Mouse (Mus musculus) small intestine, adult 2 months (tissue): ENCODE measurements around the gene Prm1. TPM values are rescaled to one million over a fixed set of nuclear protein-coding genes. Genes with fewer than 3 reads are reported as not detected.

Experiments used
- H3K27ac ChIP-seq: fragments of 200-500 bp; 2 replicates; pipeline ENCODE4 v1.5.1; 2012; ENCODE audit warnings: low read depth, low read length, control low read depth, inconsistent platforms; ENCODE audit not compliant: insufficient read depth
- H3K27me3 ChIP-seq: fragments of 200-500 bp; 2 replicates; pipeline ENCODE4 v1.6.1; 2012; ENCODE audit warnings: mild to moderate bottlenecking, moderate library complexity, low read length, inconsistent platforms; ENCODE audit not compliant: control insufficient read depth, insufficient read depth
- H3K36me3 ChIP-seq: fragments of 200-500 bp; 2 replicates; pipeline ENCODE4 v1.6.1; 2012; ENCODE audit warnings: mild to moderate bottlenecking, low read length, control low read depth, inconsistent platforms; ENCODE audit not compliant: control insufficient read depth, insufficient read depth
- H3K4me1 ChIP-seq: fragments of 200-500 bp; 2 replicates; pipeline ENCODE4 v1.6.1; 2012; ENCODE audit warnings: low read length, inconsistent platforms, mixed read lengths; ENCODE audit not compliant: control insufficient read depth, insufficient read depth, insufficient read length
- H3K4me3 ChIP-seq: fragments of 200-500 bp; 2 replicates; pipeline ENCODE4 v1.5.1; 2012; ENCODE audit warnings: low read depth, mild to moderate bottlenecking, control low read depth, inconsistent platforms, low read length, moderate library complexity
- CTCF ChIP-seq: fragments of 200-500 bp; IDR thresholded peaks from 2 replicates; pipeline ENCODE4 v1.5.1; 2012; ENCODE audit warnings: low read depth, mild to moderate bottlenecking, control low read depth, inconsistent platforms, low read length, moderate library complexity, mixed read lengths; ENCODE audit not compliant: insufficient replicate concordance, insufficient read length; ENCODE audit errors: extremely low read depth
- POLR2A ChIP-seq: fragments of 200-500 bp; IDR thresholded peaks from 2 replicates; pipeline ENCODE4 v1.6.1; 2012; ENCODE audit warnings: low read depth, mild to moderate bottlenecking, control low read depth, inconsistent platforms, low read length, moderate library complexity
- WGBS: fragments of 180-500 bp; shearing (Covaris S2); methylation state at CpG from one replicate; pipeline ENCODE4 v1.1.7; 2018; 5-methylcytosine and 5-hydroxymethylcytosine counted together
- polyA plus RNA-seq: library from polyadenylated mRNA; depleted of rRNA; stranded (reverse); fragments of >200 nt; gene quantifications from 2 replicates; pipeline ENCODE4 v1.2.3, GENCODE M21; 2012

Gene Prm1
- polyA plus RNA-seq, 1 experiment: not detected

- Histone ChIP-seq H3K36me3 (no peaks in the 10 kb centered on the region), H3K27me3 (no peaks in the 10 kb centered on the region), H3K4me1 (peaks cover 4% of the 10 kb centered on the region; the same call in 1 of the 2 replicates), H3K4me3 (peak overlapping the region; percentile 41), H3K27ac (no peak overlapping the region)
- 57% methylated on average over 18 of the region's 18 CpGs for WGBS
- no peak for TF ChIP-seq CTCF
- no peak for TF ChIP-seq POLR2A
Measured at GRCm38 (mm10) chr16:10843486-10844318, 38.1 kb upstream of the Prm1 start.

GRCm38 (mm10) chr16:10842282-10842855, 36.7 kb upstream of the Prm1 start:
- WGBS: 90% methylated on average over 4 of the region's 4 CpGs
- Histone ChIP-seq H3K27me3 (no peaks in the 10 kb centered on the region), H3K4me1 (peaks cover 15% of the 10 kb centered on the region; the same call in 1 of the 2 replicates), H3K36me3 (no peaks in the 10 kb centered on the region), H3K4me3 (no peak overlapping the region), H3K27ac (no peak overlapping the region)
- TF ChIP-seq POLR2A (no peak), CTCF (no peak)

DNA sequence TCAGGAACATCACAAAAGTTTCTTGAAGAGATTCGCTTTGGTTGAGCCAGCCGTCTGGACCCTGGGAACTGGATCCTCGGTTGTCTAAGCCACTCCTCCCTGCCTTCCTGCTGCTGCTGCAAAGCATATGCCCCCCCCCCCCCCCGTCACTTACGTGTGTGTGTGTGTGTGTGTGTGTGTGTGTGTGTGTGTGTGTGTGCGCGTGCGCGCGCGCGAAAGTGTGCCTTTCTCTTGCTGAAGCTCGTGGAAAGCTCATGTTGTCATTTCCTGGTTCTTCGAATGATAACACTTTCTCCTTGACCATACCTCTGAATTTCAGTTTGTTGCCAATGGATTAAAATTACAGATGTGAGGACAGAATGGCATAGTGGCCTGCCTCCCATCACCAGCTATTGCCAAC, 34.4 kb upstream of the Prm1 start:
- 89% methylated on average over 14 of the region's 14 CpGs for WGBS

DNA sequence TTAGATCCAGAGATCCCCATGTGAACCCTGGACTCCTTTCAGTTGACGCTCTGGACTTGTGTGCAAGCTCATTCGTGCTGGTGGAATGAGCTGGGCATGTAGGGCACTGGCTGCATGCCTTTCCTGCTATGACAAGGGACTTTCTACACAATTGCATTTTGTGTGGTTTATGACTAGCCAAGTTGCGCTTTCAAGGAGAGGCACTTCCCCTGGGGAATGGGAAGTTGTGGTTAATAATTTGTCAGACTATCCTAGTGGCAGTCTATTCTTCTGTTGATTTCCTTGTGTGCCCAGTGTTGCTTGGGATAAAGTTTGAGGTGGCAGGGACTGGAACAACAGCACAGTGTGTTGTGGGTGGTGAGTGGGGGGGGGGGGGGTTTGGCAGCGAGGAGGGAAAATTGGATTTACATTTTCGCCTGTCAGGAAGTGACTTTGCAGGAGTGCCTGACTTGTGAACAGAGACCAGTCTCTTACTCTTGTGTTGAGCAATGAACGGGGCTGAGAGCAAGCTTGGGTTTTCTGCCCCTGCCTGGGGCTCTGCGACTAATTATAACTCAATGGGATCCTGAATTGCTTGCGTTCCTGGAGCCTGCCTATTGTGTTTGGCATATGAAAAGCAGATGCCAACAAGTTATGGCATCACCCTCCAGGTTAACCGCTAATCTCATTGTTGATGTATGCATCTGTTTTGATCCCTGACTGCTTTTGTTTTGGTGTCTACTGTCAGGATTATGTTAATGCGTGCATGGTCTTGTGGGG, 33.0 kb upstream of the Prm1 start:
- Histone ChIP-seq H3K27me3 (no peaks in the 10 kb centered on the region), H3K27ac (peak overlapping the region; percentile 54), H3K36me3 (no peaks in the 10 kb centered on the region), H3K4me3 (no peak overlapping the region), H3K4me1 (peaks cover 18% of the 10 kb centered on the region; the same call in 1 of the 2 replicates)
- TF ChIP-seq CTCF (no peak), POLR2A (no peak)
- WGBS: 25% methylated on average over 10 of the region's 10 CpGs

More for the DNA sequence above, 34.4 kb upstream of the Prm1 start:
- Histone ChIP-seq H3K27me3 (no peaks in the 10 kb centered on the region), H3K4me3 (no peak overlapping the region), H3K27ac (no peak overlapping the region), H3K4me1 (peaks cover 18% of the 10 kb centered on the region; the same call in 1 of the 2 replicates), H3K36me3 (no peaks in the 10 kb centered on the region)
- no peak for TF ChIP-seq POLR2A
- no peak for TF ChIP-seq CTCF

GRCm38 (mm10) chr16:10837903-10838302, 32.3 kb upstream of the Prm1 start:
- peak overlapping the region; percentile 54 for H3K27ac ChIP-seq

DNA sequence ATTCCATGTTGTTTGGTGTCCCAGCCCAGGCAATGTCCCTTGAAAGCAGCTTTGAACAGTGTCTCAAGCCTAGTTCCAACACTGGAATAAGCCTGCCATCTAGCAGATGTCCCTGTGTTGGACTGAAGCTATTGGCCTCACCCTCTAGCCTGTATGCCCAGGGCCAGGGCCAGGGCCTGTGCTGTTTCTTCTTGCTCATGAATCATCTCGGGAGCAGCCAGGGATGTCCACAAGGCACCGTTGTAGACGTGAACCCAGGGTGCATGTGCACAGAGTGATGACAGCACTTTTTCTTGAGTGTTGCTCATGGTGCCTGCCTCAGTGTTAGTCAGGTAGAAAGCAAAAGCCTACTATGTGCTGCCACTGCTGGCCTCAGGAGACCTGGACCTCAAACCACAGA, 31.6 kb upstream of the Prm1 start:
- TF ChIP-seq CTCF: no peak
- TF ChIP-seq POLR2A: no peak
- H3K27me3 ChIP-seq: no peaks in the 10 kb centered on the region
- 85% methylated on average over 3 of the region's 3 CpGs for whole genome bisulfite sequencing
- H3K36me3 ChIP-seq: no peaks in the 10 kb centered on the region
- no peak overlapping the region for H3K4me3 ChIP-seq
- H3K27ac ChIP-seq: no peak overlapping the region
- peaks cover 18% of the 10 kb centered on the region; the same call in 1 of the 2 replicates for H3K4me1 ChIP-seq

More at GRCm38 (mm10) chr16:10837903-10838302, 32.3 kb upstream of the Prm1 start:
- Histone ChIP-seq H3K4me3 (no peak overlapping the region), H3K4me1 (peaks cover 18% of the 10 kb centered on the region; the same call in 1 of the 2 replicates), H3K36me3 (no peaks in the 10 kb centered on the region), H3K27me3 (no peaks in the 10 kb centered on the region)
- WGBS: 52% methylated on average over 1 of the region's 1 CpGs
- TF ChIP-seq POLR2A (no peak), CTCF (no peak)
